Mouse (Mus musculus): ENCODE measurements around the gene 1700010I14Rik. TPM values are rescaled to one million over a fixed set of nuclear protein-coding genes. Genes with fewer than 3 reads are reported as not detected.
A peak's percentile ranks its signal among the peaks of the same experiment; 100 is the strongest.

1700010I14Rik gene
- polyA plus RNA-seq, 1 experiment from 2014 or later = 2.7 TPM

DNA sequence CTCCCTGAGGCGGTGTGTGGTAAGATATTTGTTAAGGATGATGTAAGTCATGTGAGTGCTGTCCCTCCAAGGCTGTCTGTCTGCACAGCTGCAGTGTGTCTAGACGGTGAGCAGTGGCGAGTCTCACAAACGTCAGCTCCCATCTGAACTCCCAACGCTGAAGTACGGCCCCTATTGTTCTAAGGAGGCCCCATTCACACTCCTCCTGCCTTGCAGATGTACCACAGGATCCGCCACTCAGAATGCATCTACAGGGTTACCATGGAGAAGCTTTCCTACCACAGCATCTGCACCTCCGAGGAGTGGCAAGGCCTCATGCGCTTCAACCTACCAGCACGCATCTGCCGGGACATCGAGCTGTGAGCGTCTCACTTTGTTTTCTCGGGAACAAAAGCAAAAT, 26.5 kb upstream of the 1700010I14Rik start:
- no peak overlapping the region for H3K27ac ChIP-seq (ENCODE audit: low read length)
- H3K4me1 ChIP-seq (ENCODE audit: insufficient read depth, low read depth, low read length) = no peaks in the 10 kb centered on the region
- TF ChIP-seq CTCF (IDR thresholded peaks at IDR 0.05) (no peak), EP300 (IDR thresholded peaks at IDR 0.05) (no peak)
- no peak overlapping the region for H3K9ac ChIP-seq (replicated peaks; ENCODE audit: low read depth)
- 72% methylated on average over 14 of the region's 14 CpGs for WGBS
- ATAC-seq = no peak
- H3K36me3 ChIP-seq (ENCODE audit: insufficient read depth, low read length) = no peaks in the 10 kb centered on the region
- no peak overlapping the region for H3K4me3 ChIP-seq (ENCODE audit: low read depth, low read length)
- H3K27me3 ChIP-seq (replicated peaks; ENCODE audit: insufficient read depth, low read length) = no peaks in the 10 kb centered on the region
- H3K4me2 ChIP-seq (replicated peaks; ENCODE audit: low read depth, low read length) = no peak overlapping the region
- no peak for DNase-seq (ENCODE audit: low spot score)
- no peaks in the 10 kb centered on the region for H3K9me3 ChIP-seq (ENCODE audit: low read length)

GRCm38 (mm10) chr17:8965177-8965576, 23.0 kb upstream of the 1700010I14Rik start:
- no peak overlapping the region for H3K4me2 ChIP-seq (replicated peaks; ENCODE audit: low read depth, low read length)
- H3K9me3 ChIP-seq (ENCODE audit: low read length) = no peaks in the 10 kb centered on the region
- no peak overlapping the region for H3K9ac ChIP-seq (replicated peaks; ENCODE audit: low read depth)
- no peak for TF ChIP-seq EP300 (IDR thresholded peaks at IDR 0.05)
- no peak for TF ChIP-seq CTCF (IDR thresholded peaks at IDR 0.05)
- no peaks in the 10 kb centered on the region for H3K36me3 ChIP-seq (ENCODE audit: insufficient read depth, low read length)
- WGBS = 75% methylated on average over 6 of the region's 6 CpGs
- no peak overlapping the region for H3K27ac ChIP-seq (ENCODE audit: low read length)
- no peaks in the 10 kb centered on the region for H3K27me3 ChIP-seq (replicated peaks; ENCODE audit: insufficient read depth, low read length)
- DNase-seq (ENCODE audit: low spot score) (no peak), ATAC-seq (no peak)
- no peak overlapping the region for H3K4me3 ChIP-seq (ENCODE audit: low read depth, low read length)
- H3K4me1 ChIP-seq (ENCODE audit: insufficient read depth, low read depth, low read length) = no peaks in the 10 kb centered on the region

DNA sequence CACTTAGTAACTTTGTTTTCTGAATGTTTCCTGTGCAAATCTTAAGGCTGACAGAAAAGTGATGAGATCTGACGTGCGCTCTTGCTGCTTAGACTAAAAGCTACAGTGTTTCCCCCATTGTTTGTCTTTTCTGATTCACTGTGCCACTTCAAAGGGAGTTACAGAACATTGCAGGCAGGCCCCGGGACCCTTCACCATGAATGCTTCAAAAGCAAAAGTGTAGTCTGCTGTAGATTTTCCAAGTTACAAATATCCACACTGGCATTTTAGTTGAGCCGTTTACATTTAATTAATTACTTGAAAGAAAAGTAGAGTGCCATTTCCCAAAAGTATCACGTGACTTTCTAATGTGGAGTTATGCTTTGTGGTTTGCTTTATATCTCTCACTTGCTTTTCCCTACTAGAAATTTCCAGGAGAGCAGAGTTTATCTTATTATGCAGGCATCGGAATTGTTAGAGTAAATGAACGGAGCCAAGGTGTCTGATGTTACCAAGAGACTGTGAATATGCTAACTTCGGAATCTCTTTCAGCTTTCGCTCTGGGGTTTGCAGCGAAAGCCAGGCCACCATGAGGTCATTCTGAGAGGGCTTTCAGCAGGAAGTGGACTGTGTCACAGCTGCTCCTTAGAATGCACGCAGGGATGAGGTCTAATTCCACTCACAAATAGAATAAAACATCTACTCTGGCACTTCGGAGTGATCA, 15.8 kb upstream of the 1700010I14Rik start:
- H3K4me1 ChIP-seq (ENCODE audit: insufficient read depth, low read depth, low read length) = no peaks in the 10 kb centered on the region
- H3K4me3 ChIP-seq (ENCODE audit: low read depth, low read length) = no peak overlapping the region
- ATAC-seq (no peak), DNase-seq (ENCODE audit: low spot score) (no peak)
- WGBS = 20% methylated on average over 12 of the region's 12 CpGs
- no peaks in the 10 kb centered on the region for H3K36me3 ChIP-seq (ENCODE audit: insufficient read depth, low read length)
- H3K9me3 ChIP-seq (ENCODE audit: low read length) = no peaks in the 10 kb centered on the region
- H3K4me2 ChIP-seq (replicated peaks; ENCODE audit: low read depth, low read length) = no peak overlapping the region
- no peak overlapping the region for H3K9ac ChIP-seq (replicated peaks; ENCODE audit: low read depth)
- H3K27ac ChIP-seq (ENCODE audit: low read length) = no peak overlapping the region
- no peaks in the 10 kb centered on the region for H3K27me3 ChIP-seq (replicated peaks; ENCODE audit: insufficient read depth, low read length)
- no peak for TF ChIP-seq CTCF (IDR thresholded peaks at IDR 0.05)
- TF ChIP-seq EP300 (IDR thresholded peaks at IDR 0.05) = no peak

- Histone ChIP-seq H3K36me3 (ENCODE audit: insufficient read depth, low read length) (no peaks in the 10 kb centered on the region), H3K27ac (ENCODE audit: low read length) (no peak overlapping the region), H3K4me1 (ENCODE audit: insufficient read depth, low read depth, low read length) (no peaks in the 10 kb centered on the region), H3K9me3 (ENCODE audit: low read length) (no peaks in the 10 kb centered on the region), H3K27me3 (replicated peaks; ENCODE audit: insufficient read depth, low read length) (no peaks in the 10 kb centered on the region), H3K4me2 (replicated peaks; ENCODE audit: low read depth, low read length) (no peak overlapping the region), H3K9ac (replicated peaks; ENCODE audit: low read depth) (no peak overlapping the region), H3K4me3 (ENCODE audit: low read depth, low read length) (no peak overlapping the region)
- no peak for TF ChIP-seq EP300 (IDR thresholded peaks at IDR 0.05)
- no peak for TF ChIP-seq CTCF (IDR thresholded peaks at IDR 0.05)
- no peak for ATAC-seq
- no peak for DNase-seq (ENCODE audit: low spot score)
- WGBS = 66% methylated on average over 5 of the region's 5 CpGs
These were observed 14.8 kb upstream of the 1700010I14Rik start for GRCm38 (mm10) chr17:8973331-8973730.

GRCm38 (mm10) chr17:8974423-8974822, 13.7 kb upstream of the 1700010I14Rik start:
- Histone ChIP-seq H3K4me3 (ENCODE audit: low read depth, low read length) (no peak overlapping the region), H3K4me1 (ENCODE audit: insufficient read depth, low read depth, low read length) (no peaks in the 10 kb centered on the region), H3K27me3 (replicated peaks; ENCODE audit: insufficient read depth, low read length) (no peaks in the 10 kb centered on the region), H3K9me3 (ENCODE audit: low read length) (no peaks in the 10 kb centered on the region), H3K4me2 (replicated peaks; ENCODE audit: low read depth, low read length) (no peak overlapping the region), H3K36me3 (ENCODE audit: insufficient read depth, low read length) (no peaks in the 10 kb centered on the region), H3K27ac (ENCODE audit: low read length) (no peak overlapping the region), H3K9ac (replicated peaks; ENCODE audit: low read depth) (no peak overlapping the region)
- DNase-seq (ENCODE audit: low spot score) = no peak
- no peak for ATAC-seq
- TF ChIP-seq EP300 (IDR thresholded peaks at IDR 0.05) (no peak), CTCF (IDR thresholded peaks at IDR 0.05) (no peak)
- 64% methylated on average over 7 of the region's 7 CpGs for WGBS

DNA sequence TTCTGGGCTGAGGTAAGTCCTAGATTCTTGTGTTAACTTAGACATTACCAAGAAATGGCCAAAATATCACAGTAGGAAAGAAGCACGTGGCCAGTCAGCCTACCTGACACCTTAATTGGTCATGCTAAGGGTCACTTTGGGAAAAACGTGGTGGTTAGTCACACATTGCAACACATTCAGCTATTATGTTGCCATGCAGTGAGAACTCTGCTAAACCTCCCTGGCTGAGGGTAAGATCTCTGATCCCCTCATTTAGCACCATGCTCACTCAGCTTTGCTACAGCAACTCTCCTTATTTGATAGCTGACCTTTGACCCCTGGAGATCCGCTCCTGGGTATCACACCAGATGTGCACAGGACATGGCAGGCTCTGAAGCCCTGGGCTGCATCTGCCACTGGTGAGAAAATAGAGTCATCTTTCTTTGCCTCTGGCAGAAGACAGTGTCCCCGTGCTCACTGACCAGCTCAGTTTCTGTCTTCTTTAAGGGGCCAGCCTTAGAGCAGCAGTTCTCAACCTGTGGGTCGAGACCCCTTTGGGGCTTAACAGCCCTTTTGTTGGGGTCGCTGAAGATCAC, 13.2 kb upstream of the 1700010I14Rik start:
- Histone ChIP-seq H3K9ac (replicated peaks; ENCODE audit: low read depth) (no peak overlapping the region), H3K27ac (ENCODE audit: low read length) (no peak overlapping the region), H3K4me3 (ENCODE audit: low read depth, low read length) (no peak overlapping the region), H3K27me3 (replicated peaks; ENCODE audit: insufficient read depth, low read length) (no peaks in the 10 kb centered on the region), H3K9me3 (ENCODE audit: low read length) (no peaks in the 10 kb centered on the region), H3K4me1 (ENCODE audit: insufficient read depth, low read depth, low read length) (no peaks in the 10 kb centered on the region), H3K36me3 (ENCODE audit: insufficient read depth, low read length) (no peaks in the 10 kb centered on the region), H3K4me2 (replicated peaks; ENCODE audit: low read depth, low read length) (no peak overlapping the region)
- TF ChIP-seq EP300 (IDR thresholded peaks at IDR 0.05) (0 out of 2 replicates have a peak, but pooled peaks have one; percentile 46), CTCF (IDR thresholded peaks at IDR 0.05) (no peak)
- WGBS = 64% methylated on average over 6 of the region's 6 CpGs
- DNase-seq (ENCODE audit: low spot score) = peak; percentile 38
- peak; percentile 56; the same call in 1 of the 2 replicates for ATAC-seq

Measured in lung, postnatal 0 days (tissue).